Mouse (Mus musculus) olfactory bulb, adult 2 months (tissue): ENCODE results near the gene Ano9. TPM values are rescaled to one million over a fixed set of nuclear protein-coding genes. Genes with fewer than 3 reads are reported as not detected.

Source experiments
- H3K27ac ChIP-seq: fragments of 200-500 bp; 2 replicates; pipeline ENCODE4 v1.5.1; 2012; ENCODE audit warnings: low read depth, low read length; ENCODE audit not compliant: insufficient read depth
- H3K4me1 ChIP-seq: fragments of 200-500 bp; 2 replicates; pipeline ENCODE4 v1.6.1; 2012; ENCODE audit warnings: low read length; ENCODE audit not compliant: control insufficient read depth, insufficient read depth
- H3K4me3 ChIP-seq: fragments of 200-500 bp; 2 replicates; pipeline ENCODE4 v1.5.1; 2012; ENCODE audit warnings: mild to moderate bottlenecking, low read depth, low read length, moderate library complexity; ENCODE audit not compliant: insufficient read depth
- CTCF ChIP-seq: fragments of 200-500 bp; IDR thresholded peaks from 2 replicates; pipeline ENCODE4 v1.5.1; 2012; ENCODE audit warnings: low read depth, mild to moderate bottlenecking, low read length, moderate library complexity; ENCODE audit not compliant: insufficient read depth
- POLR2A ChIP-seq: fragments of 200-500 bp; IDR thresholded peaks from 2 replicates; pipeline ENCODE4 v1.6.1; 2012; ENCODE audit warnings: mild to moderate bottlenecking, low read depth, low read length, moderate library complexity; ENCODE audit not compliant: insufficient read depth
- WGBS: fragments of 180-500 bp; shearing (Covaris S2); methylation state at CpG from one replicate; pipeline ENCODE4 v1.1.7; 2018; 5-methylcytosine and 5-hydroxymethylcytosine counted together
- polyA plus RNA-seq: library from polyadenylated mRNA; stranded (reverse); fragments of >200 nt; gene quantifications from 2 replicates; pipeline ENCODE4 v1.2.4, GENCODE M21; 2012; ENCODE audit warnings: low replicate concordance; ENCODE audit not compliant: missing spikeins, insufficient read depth, insufficient read length

The Ano9 gene
- polyA plus RNA-seq, 1 experiment: not detected

GRCm38 (mm10) chr7:141143861-141144260 lies 26.3 kb upstream of the Ano9 start:
- Histone ChIP-seq H3K4me3 (no peak overlapping the region), H3K27ac (no peak overlapping the region), H3K4me1 (peaks cover 6% of the 10 kb centered on the region; the same call in 1 of the 2 replicates)
- 53% methylated on average over 2 of the region's 2 CpGs for WGBS
- TF ChIP-seq POLR2A: no peak
- TF ChIP-seq CTCF: no peak

GRCm38 (mm10) chr7:141143112-141143511 lies 25.5 kb upstream of the Ano9 start:
- Histone ChIP-seq H3K27ac (no peak overlapping the region), H3K4me1 (peaks cover 6% of the 10 kb centered on the region; the same call in 1 of the 2 replicates), H3K4me3 (no peak overlapping the region)
- WGBS: 57% methylated on average over 5 of the region's 5 CpGs
- no peak for TF ChIP-seq CTCF
- no peak for TF ChIP-seq POLR2A

GRCm38 (mm10) chr7:141141326-141141725 lies 23.7 kb upstream of the Ano9 start:
- Histone ChIP-seq H3K4me1 (peaks cover 6% of the 10 kb centered on the region; the same call in 1 of the 2 replicates), H3K4me3 (no peak overlapping the region), H3K27ac (no peak overlapping the region)
- TF ChIP-seq POLR2A (no peak), CTCF (no peak)
- 92% methylated on average over 4 of the region's 4 CpGs for WGBS

GRCm38 (mm10) chr7:141131904-141132755 lies 14.5 kb upstream of the Ano9 start:
- TF ChIP-seq CTCF (no peak), POLR2A (no peak)
- WGBS: 56% methylated on average over 12 of the region's 12 CpGs
- Histone ChIP-seq H3K4me1 (peaks cover 7% of the 10 kb centered on the region), H3K27ac (no peak overlapping the region), H3K4me3 (peak overlapping the region; percentile 96)

- H3K4me3 ChIP-seq: peak overlapping the region; percentile 96
- TF ChIP-seq POLR2A (peak; percentile 60; the same call in 1 of the 2 replicates), CTCF (no peak)
- H3K4me1 ChIP-seq: peaks cover 7% of the 10 kb centered on the region
- H3K27ac ChIP-seq: no peak overlapping the region; the same call in 1 of the 2 replicates
- WGBS: under 1% methylated on average over 59 of the region's 59 CpGs
These were observed 13.6 kb upstream of the Ano9 start for GRCm38 (mm10) chr7:141131024-141131820.

GRCm38 (mm10) chr7:141123517-141123856 lies 5.9 kb upstream of the Ano9 start:
- Histone ChIP-seq H3K4me3 (peak overlapping the region; percentile 64), H3K27ac (peak overlapping the region; percentile 34), H3K4me1 (peaks cover 7% of the 10 kb centered on the region; the same call in 1 of the 2 replicates)
- TF ChIP-seq POLR2A: no peak; the same call in 1 of the 2 replicates
- TF ChIP-seq CTCF: no peak
- WGBS: 1% methylated on average over 15 of the region's 15 CpGs

- Histone ChIP-seq H3K4me3 (peak overlapping the region; percentile 64), H3K4me1 (peaks cover 7% of the 10 kb centered on the region; the same call in 1 of the 2 replicates), H3K27ac (peak overlapping the region; percentile 34)
- TF ChIP-seq POLR2A: no peak
- TF ChIP-seq CTCF: no peak
- WGBS: 3% methylated on average over 29 of the region's 29 CpGs
These were observed 5.3 kb upstream of the Ano9 start for GRCm38 (mm10) chr7:141122689-141123516.

GRCm38 (mm10) chr7:141122245-141122644 lies 4.6 kb upstream of the Ano9 start, which contains the start of gene Ptdss2:
Gene Ptdss2 (plus strand): TSS chr7:141122382.
- 54% methylated on average over 14 of the region's 14 CpGs for WGBS
- Histone ChIP-seq H3K4me3 (peak within 1 kb of the TSS; percentile 64), H3K27ac (peak within 1 kb of the TSS; percentile 34), H3K4me1 (peaks cover 7% of the 10 kb centered on the region; the same call in 1 of the 2 replicates)
- no peak for TF ChIP-seq CTCF

GRCm38 (mm10) chr7:141121051-141121531 lies 3.5 kb upstream of the Ano9 start:
- WGBS: 80% methylated on average over 5 of the region's 5 CpGs

More at GRCm38 (mm10) chr7:141121051-141121531, 3.5 kb upstream of the Ano9 start:
- Histone ChIP-seq H3K4me1 (peaks cover 7% of the 10 kb centered on the region; the same call in 1 of the 2 replicates), H3K27ac (no peak overlapping the region), H3K4me3 (no peak overlapping the region)
- TF ChIP-seq CTCF: no peak
- TF ChIP-seq POLR2A: no peak
